Mouse (Mus musculus): ENCODE measurements around the gene Fstl1. TPM values are rescaled to one million over a fixed set of nuclear protein-coding genes. Genes with fewer than 3 reads are reported as not detected.

Fstl1 gene
- 21.3 and 25.8 TPM in 2 replicates for polyA plus RNA-seq (2012; rRNA removed)

- WGBS: 2% methylated on average over 52 of the region's 52 CpGs
- Histone ChIP-seq H3K4me1 (ENCODE audit: control insufficient read depth, insufficient read depth, low read length) (peaks cover 5% of the 10 kb centered on the region; the same call in 1 of the 2 replicates), H3K36me3 (ENCODE audit: control insufficient read depth, insufficient read depth, low read length) (no peaks in the 10 kb centered on the region), H3K4me3 (ENCODE audit: insufficient read depth, low read depth, low read length) (peak within 1 kb of the TSS; percentile 75), H3K27me3 (replicated peaks; ENCODE audit: control insufficient read depth, insufficient read depth, low read length) (no peaks in the 10 kb centered on the region), H3K27ac (ENCODE audit: insufficient read depth, low read depth, low read length) (peak within 1 kb of the TSS; percentile 2; the same call in 1 of the 2 replicates)
- peak; percentile 39 for DNase-seq
- TF ChIP-seq CTCF (conservative IDR thresholded peaks at IDR 0.05; ENCODE audit: insufficient read depth, insufficient read length, low read depth, low read length): no peak
- no peak for TF ChIP-seq POLR2A (IDR thresholded peaks at IDR 0.05; ENCODE audit: low read depth, low read length)
Observed at GRCm38 (mm10) chr16:37776860-37777651, at the start of gene Fstl1. Fstl1 (plus strand) TSS chr16:37776873.

- no peak overlapping the region for H3K27ac ChIP-seq (ENCODE audit: insufficient read depth, low read depth, low read length)
- WGBS: 68% methylated on average over 1 of the region's 1 CpGs
- peak; percentile 4 for DNase-seq
Observed at GRCm38 (mm10) chr16:37728674-37729073, 48.0 kb upstream of the Fstl1 start.

GRCm38 (mm10) chr16:37729381-37730150 is 47.1 kb upstream of the Fstl1 start:
- no peaks in the 10 kb centered on the region for H3K27me3 ChIP-seq (replicated peaks; ENCODE audit: control insufficient read depth, insufficient read depth, low read length)
- H3K36me3 ChIP-seq (ENCODE audit: control insufficient read depth, insufficient read depth, low read length): no peaks in the 10 kb centered on the region
- no peaks in the 10 kb centered on the region for H3K4me1 ChIP-seq (ENCODE audit: control insufficient read depth, insufficient read depth, low read length)
- no peak for DNase-seq
- 64% methylated on average over 9 of the region's 9 CpGs for WGBS
- H3K4me3 ChIP-seq (ENCODE audit: insufficient read depth, low read depth, low read length): no peak overlapping the region
- H3K27ac ChIP-seq (ENCODE audit: insufficient read depth, low read depth, low read length): no peak overlapping the region
- no peak for TF ChIP-seq CTCF (conservative IDR thresholded peaks at IDR 0.05; ENCODE audit: insufficient read depth, insufficient read length, low read depth, low read length)
- no peak for TF ChIP-seq POLR2A (IDR thresholded peaks at IDR 0.05; ENCODE audit: low read depth, low read length)

More at GRCm38 (mm10) chr16:37728674-37729073, 48.0 kb upstream of the Fstl1 start:
- no peak overlapping the region for H3K4me3 ChIP-seq (ENCODE audit: insufficient read depth, low read depth, low read length)
- H3K36me3 ChIP-seq (ENCODE audit: control insufficient read depth, insufficient read depth, low read length): no peaks in the 10 kb centered on the region
- no peaks in the 10 kb centered on the region for H3K27me3 ChIP-seq (replicated peaks; ENCODE audit: control insufficient read depth, insufficient read depth, low read length)
- no peaks in the 10 kb centered on the region for H3K4me1 ChIP-seq (ENCODE audit: control insufficient read depth, insufficient read depth, low read length)
- TF ChIP-seq CTCF (conservative IDR thresholded peaks at IDR 0.05; ENCODE audit: insufficient read depth, insufficient read length, low read depth, low read length): no peak
- no peak for TF ChIP-seq POLR2A (IDR thresholded peaks at IDR 0.05; ENCODE audit: low read depth, low read length)

GRCm38 (mm10) chr16:37730293-37730835 is 46.3 kb upstream of the Fstl1 start:
- Histone ChIP-seq H3K36me3 (ENCODE audit: control insufficient read depth, insufficient read depth, low read length) (no peaks in the 10 kb centered on the region), H3K27ac (ENCODE audit: insufficient read depth, low read depth, low read length) (no peak overlapping the region), H3K27me3 (replicated peaks; ENCODE audit: control insufficient read depth, insufficient read depth, low read length) (no peaks in the 10 kb centered on the region), H3K4me1 (ENCODE audit: control insufficient read depth, insufficient read depth, low read length) (no peaks in the 10 kb centered on the region), H3K4me3 (ENCODE audit: insufficient read depth, low read depth, low read length) (no peak overlapping the region)
- no peak for DNase-seq
- 75% methylated on average over 8 of the region's 8 CpGs for WGBS
- TF ChIP-seq POLR2A (IDR thresholded peaks at IDR 0.05; ENCODE audit: low read depth, low read length) (no peak), CTCF (conservative IDR thresholded peaks at IDR 0.05; ENCODE audit: insufficient read depth, insufficient read length, low read depth, low read length) (no peak)

- no peaks in the 10 kb centered on the region for H3K36me3 ChIP-seq (ENCODE audit: control insufficient read depth, insufficient read depth, low read length)
- H3K4me1 ChIP-seq (ENCODE audit: control insufficient read depth, insufficient read depth, low read length): no peaks in the 10 kb centered on the region
- H3K27me3 ChIP-seq (replicated peaks; ENCODE audit: control insufficient read depth, insufficient read depth, low read length): no peaks in the 10 kb centered on the region
- DNase-seq: no peak
- TF ChIP-seq CTCF (conservative IDR thresholded peaks at IDR 0.05; ENCODE audit: insufficient read depth, insufficient read length, low read depth, low read length) (no peak), POLR2A (IDR thresholded peaks at IDR 0.05; ENCODE audit: low read depth, low read length) (no peak)
- no peak overlapping the region for H3K27ac ChIP-seq (ENCODE audit: insufficient read depth, low read depth, low read length)
- H3K4me3 ChIP-seq (ENCODE audit: insufficient read depth, low read depth, low read length): no peak overlapping the region
- 70% methylated on average over 4 of the region's 4 CpGs for WGBS
Observed at GRCm38 (mm10) chr16:37731431-37731830, 45.2 kb upstream of the Fstl1 start.

- Histone ChIP-seq H3K4me1 (ENCODE audit: control insufficient read depth, insufficient read depth, low read length) (no peaks in the 10 kb centered on the region), H3K4me3 (ENCODE audit: insufficient read depth, low read depth, low read length) (no peak overlapping the region), H3K36me3 (ENCODE audit: control insufficient read depth, insufficient read depth, low read length) (no peaks in the 10 kb centered on the region), H3K27ac (ENCODE audit: insufficient read depth, low read depth, low read length) (no peak overlapping the region), H3K27me3 (replicated peaks; ENCODE audit: control insufficient read depth, insufficient read depth, low read length) (no peaks in the 10 kb centered on the region)
- TF ChIP-seq POLR2A (IDR thresholded peaks at IDR 0.05; ENCODE audit: low read depth, low read length) (no peak), CTCF (conservative IDR thresholded peaks at IDR 0.05; ENCODE audit: insufficient read depth, insufficient read length, low read depth, low read length) (no peak)
- WGBS: 66% methylated on average over 7 of the region's 7 CpGs
- DNase-seq: no peak
Observed at GRCm38 (mm10) chr16:37732023-37732761, 44.5 kb upstream of the Fstl1 start.
